Mouse (Mus musculus): ENCODE results near the gene Prpf19. TPM values are rescaled to one million over a fixed set of nuclear protein-coding genes. Genes with fewer than 3 reads are reported as not detected.

Prpf19 gene
- polyA plus RNA-seq, 1 experiment: 115 TPM

- Histone ChIP-seq H3K27ac (ENCODE audit: insufficient read depth, low read length) (peak overlapping the region; percentile 70), H3K4me3 (ENCODE audit: insufficient read depth, low read length) (no peak overlapping the region), H3K4me1 (ENCODE audit: control insufficient read depth, insufficient read depth, low read length) (peaks cover 11% of the 10 kb centered on the region)
- TF ChIP-seq CTCF (IDR thresholded peaks at IDR 0.05; ENCODE audit: borderline replicate concordance, insufficient read depth, low read length) (no peak), POLR2A (IDR thresholded peaks at IDR 0.05; ENCODE audit: low read depth, low read length) (no peak)
These were observed 14.2 kb downstream of the Prpf19 start for GRCm38 (mm10) chr19:10909087-10909721.

DNA sequence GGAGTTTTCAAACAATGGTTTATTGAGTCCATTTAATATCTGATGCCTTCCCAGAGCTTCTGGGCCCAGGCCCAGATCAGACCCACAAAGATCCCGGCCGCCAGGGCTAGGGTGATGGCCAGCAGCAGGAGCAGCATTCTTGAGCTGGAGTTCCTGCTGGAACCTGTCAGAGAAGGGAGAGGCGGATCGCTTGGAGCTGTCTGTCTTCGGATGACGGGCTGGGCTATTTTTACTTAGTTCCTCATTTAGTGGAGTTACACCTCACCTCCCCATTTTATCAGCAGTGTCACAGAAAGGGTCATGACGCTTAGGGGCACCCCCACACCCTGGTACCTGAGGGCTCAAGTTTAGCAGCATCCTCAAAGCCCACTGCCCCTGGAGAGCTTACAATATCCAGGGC is 19.3 kb downstream of the Prpf19 start:
- no peak overlapping the region for H3K27ac ChIP-seq (ENCODE audit: insufficient read depth, low read length)
- no peak for TF ChIP-seq POLR2A (IDR thresholded peaks at IDR 0.05; ENCODE audit: low read depth, low read length)
- no peak for TF ChIP-seq CTCF (IDR thresholded peaks at IDR 0.05; ENCODE audit: borderline replicate concordance, insufficient read depth, low read length)
- no peak overlapping the region for H3K4me3 ChIP-seq (ENCODE audit: insufficient read depth, low read length)
- H3K4me1 ChIP-seq (ENCODE audit: control insufficient read depth, insufficient read depth, low read length): peaks cover 5% of the 10 kb centered on the region; the same call in 1 of the 2 replicates

GRCm38 (mm10) chr19:10914870-10915269 is 19.8 kb downstream of the Prpf19 start:
- no peak for TF ChIP-seq CTCF (IDR thresholded peaks at IDR 0.05; ENCODE audit: borderline replicate concordance, insufficient read depth, low read length)
- no peak for TF ChIP-seq POLR2A (IDR thresholded peaks at IDR 0.05; ENCODE audit: low read depth, low read length)
- Histone ChIP-seq H3K27ac (ENCODE audit: insufficient read depth, low read length) (no peak overlapping the region), H3K4me3 (ENCODE audit: insufficient read depth, low read length) (no peak overlapping the region), H3K4me1 (ENCODE audit: control insufficient read depth, insufficient read depth, low read length) (peaks cover 5% of the 10 kb centered on the region; the same call in 1 of the 2 replicates)

GRCm38 (mm10) chr19:10916506-10916905 is 21.5 kb downstream of the Prpf19 start:
- H3K4me1 ChIP-seq (ENCODE audit: control insufficient read depth, insufficient read depth, low read length): peaks cover 3% of the 10 kb centered on the region; the same call in 1 of the 2 replicates
- H3K27ac ChIP-seq (ENCODE audit: insufficient read depth, low read length): no peak overlapping the region
- no peak for TF ChIP-seq POLR2A (IDR thresholded peaks at IDR 0.05; ENCODE audit: low read depth, low read length)
- no peak for TF ChIP-seq CTCF (IDR thresholded peaks at IDR 0.05; ENCODE audit: borderline replicate concordance, insufficient read depth, low read length)
- H3K4me3 ChIP-seq (ENCODE audit: insufficient read depth, low read length): no peak overlapping the region

DNA sequence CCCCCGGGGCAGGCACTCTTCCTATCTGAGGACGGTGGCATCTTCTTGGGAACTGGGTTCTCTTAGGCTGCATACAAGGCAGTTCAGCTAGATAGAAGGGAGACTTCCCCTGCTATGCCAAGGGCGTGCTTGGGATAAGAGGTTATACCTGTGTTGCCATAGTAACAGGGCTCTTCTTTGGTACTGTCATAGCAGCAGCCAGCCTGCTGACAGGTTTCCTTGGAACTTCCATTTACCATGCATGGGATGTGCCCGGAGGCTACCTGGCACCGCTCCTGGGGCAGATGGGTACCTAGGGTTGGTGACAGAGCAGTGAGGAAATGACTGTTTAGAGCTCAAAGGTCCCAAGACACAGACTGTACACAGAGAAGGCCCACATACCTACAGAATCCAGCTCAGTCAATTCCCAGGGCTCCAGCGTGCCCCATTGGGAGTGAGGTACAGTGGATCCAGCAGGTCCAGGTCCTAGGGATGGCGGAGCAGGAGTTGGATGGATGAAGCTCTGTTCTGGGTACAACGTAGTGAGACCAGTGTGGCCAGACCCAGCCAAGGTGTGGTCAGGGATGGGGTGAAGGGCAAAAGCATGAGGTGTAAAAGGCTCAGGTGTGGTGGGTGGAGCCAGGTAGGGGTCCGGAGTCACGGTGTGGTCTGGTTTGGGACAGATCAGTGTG is 23.4 kb downstream of the Prpf19 start:
- H3K27ac ChIP-seq (ENCODE audit: insufficient read depth, low read length): no peak overlapping the region
- no peaks in the 10 kb centered on the region for H3K4me1 ChIP-seq (ENCODE audit: control insufficient read depth, insufficient read depth, low read length)
- TF ChIP-seq POLR2A (IDR thresholded peaks at IDR 0.05; ENCODE audit: low read depth, low read length) (no peak), CTCF (IDR thresholded peaks at IDR 0.05; ENCODE audit: borderline replicate concordance, insufficient read depth, low read length) (no peak)
- no peak overlapping the region for H3K4me3 ChIP-seq (ENCODE audit: insufficient read depth, low read length)

- H3K27ac ChIP-seq (ENCODE audit: insufficient read depth, low read length): no peak within 1 kb of the TSS
- peaks cover 4% of the 10 kb centered on the region; the same call in 1 of the 2 replicates for H3K4me1 ChIP-seq (ENCODE audit: control insufficient read depth, insufficient read depth, low read length)
- no peak within 1 kb of the TSS for H3K4me3 ChIP-seq (ENCODE audit: insufficient read depth, low read length)
- TF ChIP-seq POLR2A (IDR thresholded peaks at IDR 0.05; ENCODE audit: low read depth, low read length): no peak
- TF ChIP-seq CTCF (IDR thresholded peaks at IDR 0.05; ENCODE audit: borderline replicate concordance, insufficient read depth, low read length): no peak
These were observed 25.5 kb downstream of the Prpf19 start, which contains the start of gene Zp1 for GRCm38 (mm10) chr19:10920532-10920931. Zp1 (minus strand) TSS chr19:10920632.

- TF ChIP-seq POLR2A (IDR thresholded peaks at IDR 0.05; ENCODE audit: low read depth, low read length) (no peak), CTCF (IDR thresholded peaks at IDR 0.05; ENCODE audit: borderline replicate concordance, insufficient read depth, low read length) (no peak)
- H3K4me1 ChIP-seq (ENCODE audit: control insufficient read depth, insufficient read depth, low read length): peaks cover 7% of the 10 kb centered on the region; the same call in 1 of the 2 replicates
- H3K4me3 ChIP-seq (ENCODE audit: insufficient read depth, low read length): no peak overlapping the region
- no peak overlapping the region for H3K27ac ChIP-seq (ENCODE audit: insufficient read depth, low read length)
These were observed 26.0 kb downstream of the Prpf19 start for GRCm38 (mm10) chr19:10921058-10921457.

DNA sequence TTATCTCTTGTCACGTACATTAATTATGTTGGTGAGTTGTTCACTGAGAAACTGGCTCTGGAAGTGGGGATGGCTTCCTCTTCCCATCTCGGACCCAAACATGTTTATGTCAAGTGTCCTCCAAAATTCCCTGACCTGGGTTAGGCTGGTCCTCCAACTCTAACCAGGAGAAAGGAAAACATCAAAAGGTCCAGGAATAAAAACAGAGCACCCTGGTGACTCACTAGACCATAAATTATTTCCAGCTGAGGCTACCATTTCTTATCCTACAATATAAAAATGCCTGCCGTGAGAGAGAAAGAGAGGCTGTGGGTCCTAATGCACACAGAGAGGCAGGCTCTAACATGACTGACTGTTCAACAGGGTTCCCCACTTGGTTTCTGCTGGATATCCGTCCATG is 29.2 kb downstream of the Prpf19 start:
- H3K27ac ChIP-seq (ENCODE audit: insufficient read depth, low read length): peak overlapping the region; percentile 55
- TF ChIP-seq POLR2A (IDR thresholded peaks at IDR 0.05; ENCODE audit: low read depth, low read length): no peak
- no peak for TF ChIP-seq CTCF (IDR thresholded peaks at IDR 0.05; ENCODE audit: borderline replicate concordance, insufficient read depth, low read length)
- H3K4me1 ChIP-seq (ENCODE audit: control insufficient read depth, insufficient read depth, low read length): peaks cover 11% of the 10 kb centered on the region

GRCm38 (mm10) chr19:10926123-10926621 is 31.1 kb downstream of the Prpf19 start:
- peak overlapping the region; percentile 24 for H3K27ac ChIP-seq (ENCODE audit: insufficient read depth, low read length)
- TF ChIP-seq POLR2A (IDR thresholded peaks at IDR 0.05; ENCODE audit: low read depth, low read length): no peak
- TF ChIP-seq CTCF (IDR thresholded peaks at IDR 0.05; ENCODE audit: borderline replicate concordance, insufficient read depth, low read length): no peak
- peaks cover 11% of the 10 kb centered on the region for H3K4me1 ChIP-seq (ENCODE audit: control insufficient read depth, insufficient read depth, low read length)
- no peak overlapping the region for H3K4me3 ChIP-seq (ENCODE audit: insufficient read depth, low read length)

More for the DNA sequence above, 29.2 kb downstream of the Prpf19 start:
- H3K4me3 ChIP-seq (ENCODE audit: insufficient read depth, low read length): no peak overlapping the region

GRCm38 (mm10) chr19:10926666-10927065 is 31.6 kb downstream of the Prpf19 start:
- Histone ChIP-seq H3K4me1 (ENCODE audit: control insufficient read depth, insufficient read depth, low read length) (peaks cover 11% of the 10 kb centered on the region), H3K27ac (ENCODE audit: insufficient read depth, low read length) (peak overlapping the region; percentile 24), H3K4me3 (ENCODE audit: insufficient read depth, low read length) (no peak overlapping the region)
- TF ChIP-seq POLR2A (IDR thresholded peaks at IDR 0.05; ENCODE audit: low read depth, low read length) (no peak), CTCF (IDR thresholded peaks at IDR 0.05; ENCODE audit: borderline replicate concordance, insufficient read depth, low read length) (no peak)

Measured in embryonic fibroblast, embryonic 13.5 days (primary cell).